Mouse (Mus musculus): Measurements from ENCODE around the gene Cers3.

- TF ChIP-seq MAFK (IDR thresholded peaks at IDR 0.05; ENCODE audit: insufficient read depth, low read depth, low read length) = no peak
- no peak for TF ChIP-seq ZC3H11A (IDR thresholded peaks at IDR 0.05; ENCODE audit: borderline replicate concordance, low read depth, low read length)
- TF ChIP-seq ZNF384 (IDR thresholded peaks at IDR 0.05; ENCODE audit: low read depth, low read length) = no peak
- no peak for TF ChIP-seq CHD2 (IDR thresholded peaks at IDR 0.05; ENCODE audit: low read depth, low read length)
- no peak for TF ChIP-seq HCFC1 (IDR thresholded peaks at IDR 0.05; ENCODE audit: borderline replicate concordance, insufficient read depth, low read length)
Observed at GRCm38 (mm10) chr7:66871520-66871919, 128.2 kb downstream of the Cers3 start.
